Mouse (Mus musculus) C2C12 (cell line): ENCODE results near the gene Neurog1. TPM values are rescaled to one million over a fixed set of nuclear protein-coding genes. Genes with fewer than 3 reads are reported as not detected.
A peak's percentile ranks its signal among the peaks of the same experiment; 100 is the strongest.

ENCODE experiments used
- H3K27me3 ChIP-seq: one replicate; pipeline ENCODE4 v1.6.1; 2011; ENCODE audit not compliant: control insufficient read depth, insufficient read depth, insufficient read length
- H3K36me3 ChIP-seq: one replicate; pipeline ENCODE4 v1.6.1; 2011; ENCODE audit not compliant: control insufficient read depth, insufficient read depth
- H3K4me3 ChIP-seq: one replicate; pipeline ENCODE4 v1.5.1; 2011; ENCODE audit warnings: mild to moderate bottlenecking, control low read depth; ENCODE audit not compliant: poor library complexity, insufficient read depth, severe bottlenecking
- H3K79me2 ChIP-seq: one replicate; pipeline ENCODE4 v1.6.1; 2011; ENCODE audit not compliant: control insufficient read depth, insufficient read depth
- H3K79me3 ChIP-seq: one replicate; pipeline ENCODE4 v1.6.1; 2011; ENCODE audit warnings: low read depth, control low read depth
- H3ac ChIP-seq: one replicate; pipeline ENCODE3; 2011; ENCODE audit warnings: low read depth; ENCODE audit not compliant: control insufficient read depth, insufficient read length
- CEBPB ChIP-seq: IDR thresholded peaks from one replicate; pipeline ENCODE4 v1.6.1; 2011; ENCODE audit warnings: low read depth, mild to moderate bottlenecking, control low read depth, moderate library complexity
- CTCF ChIP-seq: IDR thresholded peaks from one replicate; pipeline ENCODE4 v1.5.1; 2011; ENCODE audit not compliant: control insufficient read depth, insufficient read depth, insufficient read length
- FOSL1 ChIP-seq: IDR thresholded peaks from one replicate; pipeline ENCODE4 v1.8.0; 2011; ENCODE audit warnings: mild to moderate bottlenecking, low read length; ENCODE audit not compliant: poor library complexity, insufficient read depth, severe bottlenecking
- MAX ChIP-seq: IDR thresholded peaks from one replicate; pipeline ENCODE4 v1.6.1; 2011; ENCODE audit warnings: mild to moderate bottlenecking, control low read depth
- MYOD1 ChIP-seq: IDR thresholded peaks from one replicate; pipeline ENCODE4 v1.6.1; 2011; ENCODE audit warnings: low read depth; ENCODE audit not compliant: control insufficient read depth, insufficient read length
- MYOG ChIP-seq: IDR thresholded peaks from one replicate; pipeline ENCODE4 v1.6.1; 2011; ENCODE audit not compliant: control insufficient read depth, insufficient read length; ENCODE audit errors: extremely low read depth
- USF1 ChIP-seq: IDR thresholded peaks from one replicate; pipeline ENCODE4 v1.6.1; 2011; ENCODE audit warnings: low read depth, mild to moderate bottlenecking, control low read depth, moderate library complexity
- polyA plus RNA-seq: library from polyadenylated mRNA; unstranded; fragments of >200 nt; fragmentation: generic; extraction: Trizol; gene quantifications from one replicate; pipeline ENCODE4 v1.2.1, GENCODE M21; 2012; ENCODE audit warnings: missing spikeins

The Neurog1 gene
- polyA plus RNA-seq, 1 experiment: not detected

DNA sequence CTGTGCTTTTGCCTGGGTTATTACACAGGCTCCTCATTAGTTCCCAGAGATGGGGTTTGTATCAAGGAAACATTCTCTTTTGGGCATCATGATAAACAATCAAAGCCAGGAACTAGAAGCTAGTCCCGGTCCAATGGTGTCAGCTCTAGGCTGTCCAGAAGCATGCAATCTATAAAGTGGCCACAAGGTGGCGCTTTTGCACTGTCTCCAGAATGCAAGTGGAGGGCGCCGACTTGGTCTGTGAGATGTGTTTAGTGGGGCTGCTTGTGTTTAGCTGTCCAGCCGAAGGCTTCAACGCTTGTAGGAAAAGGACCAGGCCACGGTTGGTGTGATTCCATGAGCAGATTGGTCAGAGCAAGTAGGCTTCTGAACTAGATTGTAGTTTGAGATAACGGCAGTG lies 27.5 kb upstream of the Neurog1 start:
- no peaks in the 10 kb centered on the region for H3K79me2 ChIP-seq
- H3ac ChIP-seq: no peak overlapping the region
- no peaks in the 10 kb centered on the region for H3K79me3 ChIP-seq
- H3K4me3 ChIP-seq: no peak overlapping the region
- no peaks in the 10 kb centered on the region for H3K36me3 ChIP-seq
- peaks cover 19% of the 10 kb centered on the region for H3K27me3 ChIP-seq
- TF ChIP-seq USF1: no peak
- TF ChIP-seq CTCF: peak; percentile 66
- TF ChIP-seq FOSL1: no peak

- TF ChIP-seq MAX (no peak), MYOG (no peak), USF1 (no peak)
- Histone ChIP-seq H3K79me2 (no peaks in the 10 kb centered on the region), H3ac (no peak overlapping the region), H3K36me3 (no peaks in the 10 kb centered on the region), H3K27me3 (peaks cover 6% of the 10 kb centered on the region), H3K79me3 (no peaks in the 10 kb centered on the region), H3K4me3 (no peak overlapping the region)
Measured at GRCm38 (mm10) chr13:56275171-56275570, 23.2 kb upstream of the Neurog1 start.

- no peaks in the 10 kb centered on the region for H3K79me3 ChIP-seq
- no peak overlapping the region for H3ac ChIP-seq
- no peaks in the 10 kb centered on the region for H3K79me2 ChIP-seq
- H3K36me3 ChIP-seq: no peaks in the 10 kb centered on the region
- H3K27me3 ChIP-seq: peaks cover 3% of the 10 kb centered on the region
- TF ChIP-seq MYOD1 (no peak), MAX (no peak)
- H3K4me3 ChIP-seq: no peak overlapping the region
Measured at GRCm38 (mm10) chr13:56270124-56270523, 18.2 kb upstream of the Neurog1 start.

GRCm38 (mm10) chr13:56267396-56267795 lies 15.4 kb upstream of the Neurog1 start:
- Histone ChIP-seq H3K79me2 (no peaks in the 10 kb centered on the region), H3K27me3 (peaks cover 3% of the 10 kb centered on the region), H3K79me3 (no peaks in the 10 kb centered on the region), H3ac (no peak overlapping the region), H3K36me3 (no peaks in the 10 kb centered on the region), H3K4me3 (no peak overlapping the region)
- TF ChIP-seq MAX (no peak), MYOD1 (no peak), MYOG (no peak), CTCF (no peak), FOSL1 (no peak)

DNA sequence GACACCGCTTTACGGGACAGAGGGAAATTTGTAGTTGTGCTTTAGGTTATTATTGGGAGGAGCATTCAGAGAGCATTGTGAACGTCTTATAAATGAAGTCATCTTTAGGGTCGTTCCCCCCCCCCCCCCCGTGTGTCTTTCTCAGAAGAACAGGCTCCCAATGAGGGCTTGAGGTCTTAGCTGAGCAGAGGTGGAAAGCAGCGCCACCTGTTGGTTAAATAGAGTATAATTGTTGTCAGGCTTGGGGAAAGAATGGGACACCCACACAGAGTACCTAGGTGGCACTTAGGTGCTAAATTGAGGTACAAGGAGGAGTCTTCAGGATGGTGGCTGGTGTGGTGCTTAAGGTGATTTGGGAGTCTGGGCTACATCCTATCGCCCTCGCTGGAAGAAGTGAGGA lies 14.5 kb upstream of the Neurog1 start:
- Histone ChIP-seq H3K79me3 (no peaks in the 10 kb centered on the region), H3K36me3 (no peaks in the 10 kb centered on the region), H3K27me3 (peaks cover 3% of the 10 kb centered on the region), H3K79me2 (no peaks in the 10 kb centered on the region), H3K4me3 (no peak overlapping the region), H3ac (no peak overlapping the region)
- TF ChIP-seq MYOG (no peak), CTCF (no peak), FOSL1 (no peak), CEBPB (no peak), USF1 (no peak), MAX (no peak), MYOD1 (no peak)

GRCm38 (mm10) chr13:56265661-56266060 lies 13.7 kb upstream of the Neurog1 start:
- Histone ChIP-seq H3K27me3 (peaks cover 7% of the 10 kb centered on the region), H3K79me2 (no peaks in the 10 kb centered on the region), H3K36me3 (no peaks in the 10 kb centered on the region), H3K79me3 (no peaks in the 10 kb centered on the region), H3ac (no peak overlapping the region), H3K4me3 (no peak overlapping the region)
- no peak for TF ChIP-seq USF1
- no peak for TF ChIP-seq MYOG
- TF ChIP-seq FOSL1: no peak
- TF ChIP-seq MYOD1: no peak

DNA sequence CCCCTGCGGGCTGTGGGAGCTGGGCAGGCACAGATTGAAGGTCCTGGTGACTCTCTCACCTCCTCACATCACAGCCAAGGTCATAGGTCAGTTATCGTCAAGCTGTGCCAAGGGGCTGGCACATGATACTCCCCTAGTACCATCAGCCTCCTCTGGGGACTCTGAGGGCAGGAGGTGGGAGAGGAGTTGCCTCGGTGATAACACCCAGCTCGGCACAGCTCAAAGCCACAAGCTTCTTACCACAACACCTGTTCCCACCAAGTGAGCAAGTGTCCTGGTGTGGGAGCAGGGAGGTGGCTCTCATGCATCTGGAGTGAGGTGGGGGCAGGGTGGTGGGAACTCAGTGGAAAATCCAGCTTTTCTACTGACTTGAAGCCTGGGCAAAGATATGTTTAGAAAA lies 10.3 kb upstream of the Neurog1 start:
- Histone ChIP-seq H3K27me3 (peaks cover 27% of the 10 kb centered on the region), H3ac (no peak overlapping the region), H3K4me3 (no peak overlapping the region), H3K79me2 (no peaks in the 10 kb centered on the region), H3K36me3 (no peaks in the 10 kb centered on the region), H3K79me3 (no peaks in the 10 kb centered on the region)
- TF ChIP-seq FOSL1 (no peak), CTCF (no peak), MAX (no peak), USF1 (no peak), MYOG (no peak), CEBPB (no peak), MYOD1 (no peak)
